Mouse (Mus musculus) midbrain, postnatal 0 days (tissue): ENCODE data around the gene Sipa1. TPM values are rescaled to one million over a fixed set of nuclear protein-coding genes. Genes with fewer than 3 reads are reported as not detected.

Source experiments
- ATAC-seq: fragments of 200-750 bp; cut with Nextera tagmentation; 2 replicates; pipeline ENCODE4 v1.8.0; 2017; ENCODE audit warnings: moderate number of reproducible peaks, mild to moderate bottlenecking, moderate TSS enrichment, moderate library complexity; ENCODE audit not compliant: low FRiP score
- DNase-seq: peaks from one replicate; pipeline ENCODE4 v3.0.0-alpha.2; 2015; ENCODE audit warnings: low spot score
- H3K27ac ChIP-seq: fragments of 300-500 bp; sonication (generic); 2 replicates; pipeline ENCODE4 v1.5.1; 2014; ENCODE audit warnings: low read depth, mild to moderate bottlenecking, low read length, mixed read lengths
- H3K27me3 ChIP-seq: fragments of 300-500 bp; sonication (generic); 2 replicates; pipeline ENCODE4 v1.6.1; 2014; ENCODE audit warnings: low read length, control low read depth, mixed read lengths; ENCODE audit not compliant: insufficient read depth
- H3K36me3 ChIP-seq: fragments of 300-500 bp; sonication (generic); 2 replicates; pipeline ENCODE4 v1.6.1; 2014; ENCODE audit warnings: low read length, control low read depth, mixed read lengths; ENCODE audit not compliant: insufficient read depth
- H3K4me1 ChIP-seq: fragments of 300-500 bp; sonication (generic); 2 replicates; pipeline ENCODE4 v1.6.1; 2014; ENCODE audit warnings: mild to moderate bottlenecking, control low read depth, antibody characterized with exemption, low read length, mixed read lengths; ENCODE audit not compliant: insufficient read depth
- H3K4me2 ChIP-seq: fragments of 300-500 bp; sonication (generic); 2 replicates; pipeline ENCODE4 v1.6.1; 2014; ENCODE audit warnings: low read depth, mild to moderate bottlenecking, low read length, mixed read lengths; ENCODE audit not compliant: poor library complexity, severe bottlenecking
- H3K4me3 ChIP-seq: fragments of 300-500 bp; sonication (generic); 2 replicates; pipeline ENCODE4 v1.5.1; 2014; ENCODE audit warnings: low read depth, mild to moderate bottlenecking, low read length, moderate library complexity
- H3K9ac ChIP-seq: fragments of 300-500 bp; sonication (generic); replicated peaks from 2 replicates; pipeline ENCODE4 v1.6.1; 2014; ENCODE audit warnings: mild to moderate bottlenecking, low read length, moderate library complexity, mixed read lengths; ENCODE audit not compliant: poor library complexity, severe bottlenecking
- H3K9me3 ChIP-seq: fragments of 300-500 bp; sonication (generic); 2 replicates; pipeline ENCODE4 v1.6.1; 2016; ENCODE audit warnings: low read length, control low read depth
- CTCF ChIP-seq: IDR thresholded peaks from 2 replicates; pipeline ENCODE4 v1.5.1; 2016; ENCODE audit warnings: antibody characterized with exemption, mild to moderate bottlenecking
- WGBS: fragments of 180-500 bp; shearing (Covaris S2); extraction: QIAGEN DNeasy Blood & Tissue Kit; methylation state at CpG from one replicate; pipeline ENCODE4 v1.1.7; 2014; 5-methylcytosine and 5-hydroxymethylcytosine counted together
- polyA plus RNA-seq: library from polyadenylated mRNA; unstranded; fragments of >200 nt; fragmentation: Nextera tagmentation; extraction: Ambion mirVana; gene quantifications from 2 replicates; pipeline ENCODE4 v1.2.1, GENCODE M21; 2015
- total RNA-seq: library from RNA; depleted of rRNA; stranded (reverse); fragments of >200 nt; gene quantifications from 2 replicates; pipeline ENCODE4 v1.2.3, GENCODE M21; 2014

Sipa1 gene
- total and polyA plus RNA-seq, 2 experiments from 2014 or later, result 18.1 to 26.1 TPM

GRCm38 (mm10) chr19:5637069-5638047 is 26.1 kb downstream of the Sipa1 start, which contains the start of gene Rela:
Rela (plus strand) TSS chr19:5637483.
- Histone ChIP-seq H3K36me3 (peaks cover 34% of the 10 kb centered on the region), H3K4me1 (peaks cover 9% of the 10 kb centered on the region), H3K4me2 (peak within 1 kb of the TSS; percentile 90), H3K27ac (peak within 1 kb of the TSS; percentile 95), H3K9ac (peak within 1 kb of the TSS; percentile 96), H3K27me3 (no peaks in the 10 kb centered on the region), H3K4me3 (peak within 1 kb of the TSS; percentile 79), H3K9me3 (no peaks in the 10 kb centered on the region)
- no peak for TF ChIP-seq CTCF
- ATAC-seq (peak; percentile 88), DNase-seq (peak; percentile 89)
- under 1% methylated on average over 54 of the region's 109 CpGs for WGBS

- H3K27ac ChIP-seq, result peak overlapping the region; percentile 95
- H3K27me3 ChIP-seq, result no peaks in the 10 kb centered on the region
- peak overlapping the region; percentile 79 for H3K4me3 ChIP-seq
- TF ChIP-seq CTCF, result no peak
- peaks cover 9% of the 10 kb centered on the region for H3K4me1 ChIP-seq
- DNase-seq, result peak; percentile 17
- peak overlapping the region; percentile 96 for H3K9ac ChIP-seq
- peak overlapping the region; percentile 90 for H3K4me2 ChIP-seq
- 37% methylated on average over 12 of the region's 12 CpGs for WGBS
- peaks cover 27% of the 10 kb centered on the region for H3K36me3 ChIP-seq
- no peak for ATAC-seq
- no peaks in the 10 kb centered on the region for H3K9me3 ChIP-seq
These were observed 26.9 kb downstream of the Sipa1 start for GRCm38 (mm10) chr19:5636571-5637041.

GRCm38 (mm10) chr19:5636036-5636570 is 27.4 kb downstream of the Sipa1 start:
- Histone ChIP-seq H3K27me3 (no peaks in the 10 kb centered on the region), H3K4me3 (no peak overlapping the region), H3K27ac (peak overlapping the region; percentile 95; the same call in 1 of the 2 replicates), H3K4me1 (peaks cover 9% of the 10 kb centered on the region), H3K4me2 (peak overlapping the region; percentile 90; the same call in 1 of the 2 replicates), H3K9me3 (no peaks in the 10 kb centered on the region), H3K36me3 (peaks cover 22% of the 10 kb centered on the region), H3K9ac (no peak overlapping the region)
- DNase-seq (no peak), ATAC-seq (no peak)
- 82% methylated on average over 7 of the region's 7 CpGs for WGBS
- no peak for TF ChIP-seq CTCF

DNA sequence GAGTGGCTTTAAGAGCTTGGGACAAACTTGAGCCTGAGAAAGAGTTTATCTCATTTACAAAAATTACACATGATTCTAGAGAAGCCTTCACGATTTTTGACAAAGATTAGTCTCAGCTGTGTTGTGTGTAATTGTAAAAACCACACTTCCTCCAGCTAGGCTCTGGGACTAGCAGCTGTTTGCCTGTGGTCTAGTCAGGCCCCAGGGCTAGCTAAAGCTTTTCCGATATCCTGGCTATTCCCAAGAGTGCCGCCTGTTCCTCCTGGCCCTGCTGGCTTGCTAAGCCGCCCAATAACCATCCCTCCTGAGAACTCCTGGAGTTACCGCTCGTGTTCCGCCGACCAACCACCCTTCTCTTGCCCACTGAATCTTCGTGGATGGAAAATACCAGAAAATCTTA is 31.4 kb downstream of the Sipa1 start:
- ATAC-seq (no peak), DNase-seq (no peak)
- Histone ChIP-seq H3K27ac (no peak overlapping the region), H3K4me2 (no peak overlapping the region), H3K9me3 (no peaks in the 10 kb centered on the region), H3K9ac (no peak overlapping the region), H3K4me1 (peaks cover 3% of the 10 kb centered on the region; the same call in 1 of the 2 replicates), H3K4me3 (no peak overlapping the region), H3K27me3 (no peaks in the 10 kb centered on the region), H3K36me3 (no peaks in the 10 kb centered on the region)
- no peak for TF ChIP-seq CTCF
- WGBS, result 73% methylated on average over 9 of the region's 9 CpGs

DNA sequence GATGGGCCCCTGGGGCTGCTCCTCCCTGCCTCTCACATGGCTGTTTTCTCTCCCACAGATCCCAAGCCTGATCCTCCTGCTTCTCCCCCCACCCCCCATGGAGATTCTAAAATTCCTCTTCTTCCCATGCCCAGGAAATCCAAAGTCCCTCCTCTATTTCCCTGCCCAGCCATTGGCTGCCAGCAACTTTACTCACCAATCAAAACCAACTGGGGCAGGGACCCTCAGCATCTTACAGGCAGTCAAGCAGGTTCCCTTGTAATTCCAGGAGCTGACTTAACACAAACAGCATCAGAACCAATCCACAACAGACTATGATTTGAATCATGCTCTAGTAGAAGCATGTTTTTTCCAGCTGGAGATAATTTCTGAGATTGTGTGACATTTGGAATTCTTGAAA is 33.6 kb downstream of the Sipa1 start:
- no peaks in the 10 kb centered on the region for H3K9me3 ChIP-seq
- no peak overlapping the region for H3K4me3 ChIP-seq
- ATAC-seq, result no peak
- H3K36me3 ChIP-seq, result no peaks in the 10 kb centered on the region
- no peak for TF ChIP-seq CTCF
- no peak for DNase-seq
- H3K27me3 ChIP-seq, result no peaks in the 10 kb centered on the region
- H3K9ac ChIP-seq, result no peak overlapping the region
- H3K27ac ChIP-seq, result no peak overlapping the region
- no peaks in the 10 kb centered on the region for H3K4me1 ChIP-seq
- no peak overlapping the region for H3K4me2 ChIP-seq

DNA sequence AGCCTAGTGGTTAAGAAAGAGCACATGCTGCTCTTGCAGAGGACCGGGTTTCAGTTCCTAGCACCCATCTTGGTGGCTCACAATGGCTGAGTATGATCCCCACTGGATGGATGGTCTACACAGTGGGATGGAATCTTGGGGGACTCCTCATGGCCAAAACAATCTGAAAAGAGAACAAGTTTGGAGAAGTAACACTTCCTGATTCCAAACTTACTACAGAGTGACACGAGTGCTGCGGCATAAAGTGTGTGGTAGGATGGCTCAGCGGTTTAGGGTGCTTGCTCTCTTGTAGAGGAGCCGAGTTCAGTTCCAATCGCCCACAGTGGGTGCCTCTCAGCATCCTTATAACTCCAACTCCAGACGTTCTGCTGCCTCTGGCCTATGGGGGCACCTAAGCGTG is 38.2 kb downstream of the Sipa1 start:
- TF ChIP-seq CTCF, result no peak
- ATAC-seq (no peak), DNase-seq (no peak)
- no peaks in the 10 kb centered on the region for H3K27me3 ChIP-seq
- H3K9ac ChIP-seq, result no peak overlapping the region
- H3K4me1 ChIP-seq, result no peaks in the 10 kb centered on the region
- no peak overlapping the region for H3K4me2 ChIP-seq
- WGBS, result 86% methylated on average over 8 of the region's 8 CpGs
- H3K36me3 ChIP-seq, result no peaks in the 10 kb centered on the region
- no peaks in the 10 kb centered on the region for H3K9me3 ChIP-seq
- no peak overlapping the region for H3K27ac ChIP-seq
- no peak overlapping the region for H3K4me3 ChIP-seq
